Mouse (Mus musculus) midbrain, embryonic 16.5 days (tissue): Measurements from ENCODE around the gene Lpar5. TPM values are rescaled to one million over a fixed set of nuclear protein-coding genes. Genes with fewer than 3 reads are reported as not detected.

ENCODE experiments used
- ATAC-seq: fragments of 200-750 bp; cut with Nextera tagmentation; 2 replicates; pipeline ENCODE4 v1.8.0; 2017; ENCODE audit warnings: moderate TSS enrichment
- H3K27ac ChIP-seq: fragments of 300-500 bp; sonication (generic); 2 replicates; pipeline ENCODE4 v1.5.1; 2014; ENCODE audit warnings: mild to moderate bottlenecking, low read length, mixed read lengths
- H3K27me3 ChIP-seq: fragments of 300-500 bp; sonication (generic); 2 replicates; pipeline ENCODE4 v1.6.1; 2014; ENCODE audit warnings: low read depth, low read length, mixed read lengths; ENCODE audit not compliant: control insufficient read depth, insufficient read depth
- H3K36me3 ChIP-seq: fragments of 300-500 bp; sonication (generic); 2 replicates; pipeline ENCODE4 v1.6.1; 2014; ENCODE audit warnings: mild to moderate bottlenecking, low read length, moderate library complexity, mixed read lengths; ENCODE audit not compliant: control insufficient read depth, insufficient read depth
- H3K4me1 ChIP-seq: fragments of 300-500 bp; sonication (generic); 2 replicates; pipeline ENCODE4 v1.6.1; 2014; ENCODE audit warnings: mild to moderate bottlenecking, low read length, mixed read lengths; ENCODE audit not compliant: control insufficient read depth, insufficient read depth
- H3K4me2 ChIP-seq: fragments of 300-500 bp; sonication (generic); 2 replicates; pipeline ENCODE4 v1.6.1; 2014; ENCODE audit warnings: mild to moderate bottlenecking, low read length, mixed read lengths
- H3K4me3 ChIP-seq: fragments of 300-500 bp; sonication (generic); 2 replicates; pipeline ENCODE4 v1.5.1; 2014; ENCODE audit warnings: low read depth, mild to moderate bottlenecking, low read length, moderate library complexity, mixed read lengths
- H3K9ac ChIP-seq: fragments of 300-500 bp; sonication (generic); 2 replicates; pipeline ENCODE4 v1.6.1; 2014; ENCODE audit warnings: low read depth, low read length, mixed read lengths
- H3K9me3 ChIP-seq: fragments of 300-500 bp; sonication (generic); replicated peaks from 2 replicates; pipeline ENCODE4 v1.6.1; 2014; ENCODE audit warnings: mild to moderate bottlenecking, low read length, mixed read lengths; ENCODE audit not compliant: control insufficient read depth, poor library complexity, severe bottlenecking
- WGBS: fragments of 180-500 bp; shearing (Covaris S2); extraction: QIAGEN DNeasy Blood & Tissue Kit; methylation state at CpG from one replicate; pipeline ENCODE4 v1.1.7; 2014; 5-methylcytosine and 5-hydroxymethylcytosine counted together
- microRNA-seq: library from miRNA; unstranded; fragments of <30 nt; microRNA quantifications from one replicate; pipeline ENCODE4, GENCODE M21; 2017
- polyA plus RNA-seq: library from polyadenylated mRNA; unstranded; fragments of >200 nt; fragmentation: Nextera tagmentation; extraction: Ambion mirVana; gene quantifications from 2 replicates; pipeline ENCODE4 v1.2.1, GENCODE M21; 2015

Gene Lpar5
- polyA plus RNA-seq, 1 experiment from 2014 or later = 0.60 TPM

DNA sequence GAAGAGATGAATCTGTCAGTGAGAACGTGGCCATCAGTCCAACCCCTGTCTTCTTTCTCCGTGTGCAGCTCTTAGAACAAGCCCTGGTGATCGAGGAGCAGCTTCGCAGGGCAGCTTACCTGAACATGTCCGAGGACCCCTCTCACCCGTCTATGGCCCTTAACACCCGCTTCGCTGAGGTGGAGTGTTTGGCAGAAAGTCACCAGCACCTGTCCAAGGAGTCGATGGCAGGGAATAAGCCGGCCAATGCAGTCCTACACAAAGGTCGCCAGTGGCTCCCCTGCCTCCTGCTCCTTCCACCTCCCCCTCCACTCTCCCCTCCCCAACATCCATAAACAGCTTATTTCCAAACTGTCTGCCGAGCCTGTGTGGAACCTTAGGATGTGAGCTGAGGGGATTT, 61.0 kb downstream of the Lpar5 start:
- Histone ChIP-seq H3K27ac (no peak overlapping the region), H3K4me2 (no peak overlapping the region), H3K27me3 (no peaks in the 10 kb centered on the region), H3K9ac (no peak overlapping the region), H3K4me1 (peaks cover 16% of the 10 kb centered on the region), H3K4me3 (no peak overlapping the region), H3K36me3 (peaks cover 35% of the 10 kb centered on the region), H3K9me3 (no peaks in the 10 kb centered on the region)
- ATAC-seq = no peak
- 91% methylated on average over 12 of the region's 12 CpGs for WGBS

DNA sequence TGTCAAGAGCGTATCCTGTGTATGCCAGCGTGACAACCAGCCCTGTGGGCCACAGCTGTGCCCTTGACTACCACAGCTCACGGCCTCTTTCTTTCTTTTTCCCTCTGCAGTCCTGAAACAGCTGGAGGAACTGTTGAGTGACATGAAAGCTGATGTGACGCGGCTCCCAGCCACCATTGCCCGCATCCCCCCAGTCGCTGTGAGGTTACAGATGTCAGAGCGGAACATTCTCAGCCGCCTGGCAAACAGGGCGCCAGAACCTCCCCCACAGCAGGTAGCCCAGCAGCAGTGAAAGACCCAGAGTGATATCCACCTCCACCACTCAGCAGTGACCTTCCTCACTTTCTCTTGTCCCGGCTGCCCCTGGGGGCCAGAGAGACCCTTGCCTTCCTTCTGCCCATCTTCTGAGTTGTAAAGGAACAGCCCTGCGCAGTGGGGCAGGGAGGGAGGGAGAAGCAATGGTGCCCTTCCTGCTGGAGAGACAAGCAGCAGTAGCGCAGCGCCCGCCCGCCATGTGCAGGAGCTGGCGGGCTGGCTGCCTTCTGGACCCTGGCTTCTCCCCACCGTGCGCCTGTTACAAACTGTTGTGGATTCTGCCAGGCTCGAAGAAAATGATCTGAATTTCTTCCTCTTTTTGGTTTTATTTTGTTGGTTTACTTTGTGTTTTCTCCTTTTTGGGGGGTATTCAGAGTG, 62.1 kb downstream of the Lpar5 start:
- Histone ChIP-seq H3K9ac (no peak overlapping the region), H3K4me2 (no peak overlapping the region), H3K4me1 (peaks cover 16% of the 10 kb centered on the region), H3K9me3 (no peaks in the 10 kb centered on the region), H3K36me3 (peaks cover 36% of the 10 kb centered on the region), H3K27me3 (no peaks in the 10 kb centered on the region), H3K27ac (no peak overlapping the region), H3K4me3 (no peak overlapping the region)
- no peak for ATAC-seq
- WGBS = 89% methylated on average over 20 of the region's 20 CpGs

DNA sequence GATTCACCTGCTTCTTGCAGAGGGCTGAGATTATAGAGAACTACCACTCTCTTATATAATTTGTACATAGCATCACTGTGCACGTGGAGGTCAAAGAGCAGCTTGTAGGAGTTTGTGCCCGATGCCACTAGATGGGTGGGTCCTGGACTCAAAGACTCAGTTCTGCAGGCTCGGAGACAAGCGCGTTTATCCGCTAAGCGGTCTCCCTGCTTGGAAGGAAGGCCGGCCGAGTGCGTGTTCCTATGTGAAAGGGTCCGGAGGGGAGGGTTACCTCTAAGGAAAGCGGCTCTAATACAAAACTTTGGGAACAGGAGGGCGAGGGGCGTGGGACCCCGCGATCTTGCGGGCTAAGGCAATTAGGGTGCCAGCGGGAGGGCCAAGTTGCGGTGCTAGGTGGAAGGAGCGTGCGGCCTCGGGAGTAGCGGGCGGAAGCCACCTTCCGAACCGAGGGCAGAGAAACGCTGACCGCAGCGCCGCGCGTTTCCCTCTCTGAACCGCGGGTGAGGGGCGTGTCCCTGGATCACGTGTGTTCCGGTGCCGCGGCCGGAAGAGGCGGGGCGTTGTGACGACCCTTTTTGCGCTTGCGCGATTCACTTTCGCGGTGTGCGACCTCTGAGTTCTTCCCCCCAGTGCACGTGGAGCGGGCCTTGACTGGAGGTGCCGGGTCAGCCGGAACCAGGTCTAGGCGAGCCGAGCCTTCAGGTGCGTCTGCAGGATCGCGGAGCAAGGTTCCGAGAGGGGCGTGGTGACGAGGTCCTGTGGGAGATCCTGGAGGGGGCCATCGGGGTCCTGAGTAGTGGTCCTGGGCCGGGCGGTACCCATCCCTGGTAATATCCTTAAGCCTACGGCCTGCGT, 63.8 kb downstream of the Lpar5 start, which contains the start of gene Nop2:
TSS of gene Nop2 (plus strand) at position 608 of the 855 bp plus-strand sequence.
- peaks cover 38% of the 10 kb centered on the region for H3K36me3 ChIP-seq

More for the DNA sequence above, 63.8 kb downstream of the Lpar5 start, which contains the start of gene Nop2:
- H3K9me3 ChIP-seq = no peaks in the 10 kb centered on the region
- H3K27me3 ChIP-seq = no peaks in the 10 kb centered on the region
- H3K27ac ChIP-seq = peak within 1 kb of the TSS; percentile 85
- peak within 1 kb of the TSS; percentile 77 for H3K9ac ChIP-seq
- under 1% methylated on average over 66 of the region's 66 CpGs for WGBS
- peak within 1 kb of the TSS; percentile 83 for H3K4me3 ChIP-seq
- peaks cover 16% of the 10 kb centered on the region for H3K4me1 ChIP-seq
- peak within 1 kb of the TSS; percentile 90 for H3K4me2 ChIP-seq
- peak; percentile 94 for ATAC-seq

Small RNA genes within 50 kb of the gene (microRNA-seq; reads per million reads assigned to microRNA genes)
- gene Mir7045 = not detected

Other genes with a start within 250 kb of the Lpar5 start
- gene Usp5, start 238.4 kb upstream of the Lpar5 start, polyA plus RNA-seq = 220 and 223 TPM in 2 replicates
- gene Cdca3, start 238.4 kb upstream of the Lpar5 start, polyA plus RNA-seq = 18.2 and 19.5 TPM in 2 replicates
- 2.3 and 2.4 TPM in 2 replicates for gene Gnb3, start 227.6 kb upstream of the Lpar5 start, polyA plus RNA-seq
- 13.4 and 15.4 TPM in 2 replicates for gene P3h3, start 210.2 kb upstream of the Lpar5 start, polyA plus RNA-seq
- 36.6 and 40.0 TPM in 2 replicates for gene Gpr162, start 203.9 kb upstream of the Lpar5 start, polyA plus RNA-seq
- gene Cd4, start 179.7 kb upstream of the Lpar5 start, polyA plus RNA-seq = 0.11 TPM in 1 of 2 replicates, not detected in the other
- 2.5 and 3.9 TPM in 2 replicates for gene Lag3, start 156.2 kb upstream of the Lpar5 start, polyA plus RNA-seq
- 700 and 743 TPM in 2 replicates for gene Ptms, start 147.8 kb upstream of the Lpar5 start, polyA plus RNA-seq
- 543 and 556 TPM in 2 replicates for gene Mlf2, start 136.5 kb upstream of the Lpar5 start, polyA plus RNA-seq
- gene Cops7a, start 102.4 kb upstream of the Lpar5 start, polyA plus RNA-seq = 87.6 and 94.0 TPM in 2 replicates
- gene Pianp, start 71.2 kb upstream of the Lpar5 start, polyA plus RNA-seq = 69.1 and 87.1 TPM in 2 replicates
- gene Zfp384, start 58.8 kb upstream of the Lpar5 start, polyA plus RNA-seq = 11.2 and 14.2 TPM in 2 replicates
- gene Ing4, start 28.2 kb upstream of the Lpar5 start, polyA plus RNA-seq = 141 and 155 TPM in 2 replicates
- 18.0 and 18.3 TPM in 2 replicates for gene Acrbp, start 18.2 kb upstream of the Lpar5 start, polyA plus RNA-seq
- 59.7 and 74.3 TPM in 2 replicates for gene Chd4, start 28.1 kb downstream of the Lpar5 start, polyA plus RNA-seq
- 49.2 and 49.3 TPM in 2 replicates for gene Nop2, start 64.0 kb downstream of the Lpar5 start, polyA plus RNA-seq
- 21.1 and 21.2 TPM in 2 replicates for gene Iffo1, start 77.3 kb downstream of the Lpar5 start, polyA plus RNA-seq
- gene Gapdh, start 98.5 kb downstream of the Lpar5 start, polyA plus RNA-seq = 1,326 and 1,443 TPM in 2 replicates
- 39.4 and 41.2 TPM in 2 replicates for gene Ncapd2, start 123.8 kb downstream of the Lpar5 start, polyA plus RNA-seq
- gene Mrpl51, start 123.9 kb downstream of the Lpar5 start, polyA plus RNA-seq = 132 TPM in 2 replicates
- 14.2 and 21.2 TPM in 2 replicates for gene Vamp1, start 147.6 kb downstream of the Lpar5 start, polyA plus RNA-seq
- gene Tapbpl, start 163.9 kb downstream of the Lpar5 start, polyA plus RNA-seq = 7.4 and 8.3 TPM in 2 replicates
- 1.1 and 2.0 TPM in 2 replicates for gene Cd27, start 169.1 kb downstream of the Lpar5 start, polyA plus RNA-seq
- gene Tuba3a, start 218.1 kb downstream of the Lpar5 start, polyA plus RNA-seq = not detected in 2 replicates
- 12.8 and 16.0 TPM in 2 replicates for gene Ltbr, start 246.0 kb downstream of the Lpar5 start, polyA plus RNA-seq